Mouse (Mus musculus) heart, postnatal 0 days (tissue): ENCODE measurements around the gene Rft1.

Experiments
- CTCF ChIP-seq: IDR thresholded peaks from 2 replicates; pipeline ENCODE4 v1.5.1; 2016; ENCODE audit warnings: antibody characterized with exemption, control low read depth, low read depth
- EP300 ChIP-seq: IDR thresholded peaks from 2 replicates; pipeline ENCODE4 v1.6.1; 2016; ENCODE audit warnings: antibody characterized with exemption, low read depth

DNA sequence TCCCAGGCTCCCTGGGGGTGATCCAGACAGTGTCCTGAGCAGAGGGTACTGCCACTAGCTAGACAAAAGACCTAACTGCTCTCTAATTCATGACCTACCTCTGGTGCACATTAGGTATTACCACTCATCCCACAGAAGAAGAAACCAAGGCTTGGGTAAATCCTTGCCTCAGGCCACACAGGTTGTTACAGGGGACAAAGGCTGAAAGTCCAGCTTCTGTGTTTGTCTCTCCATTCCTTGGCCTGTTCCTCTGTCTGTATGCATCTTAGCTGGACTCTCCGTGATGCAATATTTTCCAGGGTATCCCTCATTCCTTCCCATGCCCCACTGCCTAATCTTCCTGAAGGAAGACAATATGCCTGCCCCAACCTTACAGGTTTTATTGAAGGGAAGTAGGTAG is 19.7 kb upstream of the Rft1 start:
- TF ChIP-seq CTCF, result no peak
- TF ChIP-seq EP300, result no peak
